Mouse (Mus musculus) neutrophil, adult 5-6 weeks (primary cell): ENCODE measurements around the gene Kcnb1. TPM values are rescaled to one million over a fixed set of nuclear protein-coding genes. Genes with fewer than 3 reads are reported as not detected.
A peak's percentile ranks its signal among the peaks of the same experiment; 100 is the strongest.

Experiments
- ATAC-seq: fragments of 151-379, 151-347 bp; 2 replicates; pipeline ENCODE4 v1.8.0; 2017; ENCODE audit warnings: mild to moderate bottlenecking, moderate TSS enrichment; ENCODE audit not compliant: insufficient number of reproducible peaks, poor library complexity, low FRiP score, severe bottlenecking; ENCODE audit errors: extremely low read depth
- total RNA-seq: library from RNA; stranded (forward); fragments of 200-1000 nt; gene quantifications from 2 replicates; pipeline ENCODE4 v1.2.3, GENCODE M21; 2017

The Kcnb1 gene
- total RNA-seq, 1 experiment from 2014 or later = 6.4 TPM

DNA sequence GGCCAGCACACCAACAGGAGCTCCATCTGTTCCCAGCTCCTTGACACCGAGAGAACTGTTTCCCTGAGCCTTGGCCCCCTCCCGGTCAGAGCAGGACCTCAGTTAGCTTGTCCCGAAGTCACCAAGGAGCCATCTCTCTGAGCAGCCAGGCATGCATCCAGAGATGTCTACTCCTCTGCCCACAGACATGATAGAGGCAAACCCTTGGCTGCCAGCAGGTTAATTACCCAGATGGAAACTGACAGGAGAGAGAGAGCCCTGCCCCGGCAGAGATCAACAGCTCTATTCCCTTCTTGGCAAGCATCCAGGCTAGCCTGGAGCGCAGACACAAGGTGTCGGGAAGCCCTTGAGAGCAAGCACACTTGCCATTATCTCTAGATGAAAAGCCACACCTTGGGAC, 119.6 kb downstream of the Kcnb1 start:
- no peak for ATAC-seq

DNA sequence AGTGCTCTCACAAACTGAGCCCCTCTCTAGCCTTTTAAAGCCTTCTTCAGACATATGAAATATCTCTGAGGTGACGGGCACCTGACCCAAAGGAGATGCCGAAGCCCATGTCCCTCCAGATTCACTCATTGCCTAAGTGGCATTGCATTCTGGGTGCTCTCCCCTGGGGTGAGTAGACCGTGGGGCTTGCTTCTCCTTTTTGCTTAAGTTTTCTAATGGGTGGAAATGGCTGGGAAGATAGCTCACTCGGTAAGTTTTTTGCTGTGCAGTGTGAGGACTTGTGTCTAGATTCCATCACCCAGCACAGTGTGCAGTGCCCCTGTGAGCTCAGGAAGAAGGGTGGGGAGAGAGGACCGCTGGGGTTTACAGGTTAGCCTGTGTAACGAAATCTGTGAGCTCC, 122.4 kb downstream of the Kcnb1 start:
- ATAC-seq = 0 out of 2 replicates have a peak, but pooled peaks have one; percentile 13

DNA sequence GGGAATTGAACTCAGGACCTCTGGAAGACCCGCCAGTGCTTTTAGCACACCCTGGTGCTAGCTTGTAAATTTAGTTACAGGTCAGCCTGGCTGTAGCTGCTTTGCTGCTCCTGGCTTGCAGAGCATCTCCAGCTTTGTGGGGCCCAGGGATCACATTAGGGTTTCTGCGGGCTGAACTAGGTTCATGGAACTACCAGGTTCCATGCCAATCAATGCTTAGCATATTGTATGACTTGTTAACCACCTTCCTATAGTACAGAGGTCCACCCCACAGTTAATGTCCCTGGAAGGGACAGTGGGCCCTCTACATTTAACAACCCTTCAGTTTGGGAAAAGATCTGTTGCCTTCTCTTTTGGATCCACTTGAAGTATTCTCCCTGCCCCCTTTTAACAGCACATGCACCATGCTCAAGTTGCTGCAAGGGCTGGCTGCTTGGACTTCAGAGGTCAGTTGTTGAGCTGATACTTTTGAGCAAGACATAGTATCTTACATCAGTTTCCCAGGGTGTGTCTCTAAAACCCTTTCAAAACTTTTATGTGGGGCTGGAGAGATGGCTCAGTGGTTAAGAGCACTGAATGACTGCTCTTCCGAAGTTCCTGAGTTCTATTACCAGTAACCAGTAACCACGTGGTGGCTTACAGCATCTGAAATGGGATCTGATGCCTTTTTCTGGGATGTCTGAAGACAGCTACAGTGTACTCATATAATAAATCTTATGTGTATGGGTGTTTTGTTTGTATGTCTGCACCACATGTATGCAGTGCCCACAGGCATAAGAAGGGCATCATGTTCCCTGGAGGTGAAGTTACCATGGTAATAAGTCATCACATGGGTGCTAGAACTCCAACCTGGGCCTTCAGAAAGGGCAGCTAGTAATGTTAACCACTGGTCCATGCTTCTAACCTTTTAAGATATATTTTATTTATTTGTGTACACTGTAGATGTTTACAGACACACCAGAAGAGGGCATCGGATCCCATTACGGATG, 123.1 kb downstream of the Kcnb1 start:
- no peak for ATAC-seq

DNA sequence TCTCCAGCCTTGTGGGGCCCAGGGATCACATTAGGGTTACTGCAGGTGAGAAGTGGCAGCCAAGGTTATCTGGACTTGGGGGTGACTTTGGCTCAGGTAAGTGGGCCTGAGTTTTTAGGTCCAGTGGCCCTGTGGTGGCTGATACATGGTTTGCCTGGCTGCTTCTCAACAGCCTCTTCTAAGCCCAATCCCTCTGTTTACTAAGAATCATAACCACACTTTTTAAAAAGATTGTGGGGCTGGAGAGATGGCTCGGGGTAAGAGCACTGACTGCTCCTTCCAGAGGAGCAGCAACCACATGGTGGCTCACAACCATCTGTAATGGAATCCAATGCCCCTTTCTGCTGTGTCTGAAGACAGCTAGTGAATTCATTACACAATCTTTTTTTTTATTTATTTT, 123.9 kb downstream of the Kcnb1 start:
- ATAC-seq = no peak

DNA sequence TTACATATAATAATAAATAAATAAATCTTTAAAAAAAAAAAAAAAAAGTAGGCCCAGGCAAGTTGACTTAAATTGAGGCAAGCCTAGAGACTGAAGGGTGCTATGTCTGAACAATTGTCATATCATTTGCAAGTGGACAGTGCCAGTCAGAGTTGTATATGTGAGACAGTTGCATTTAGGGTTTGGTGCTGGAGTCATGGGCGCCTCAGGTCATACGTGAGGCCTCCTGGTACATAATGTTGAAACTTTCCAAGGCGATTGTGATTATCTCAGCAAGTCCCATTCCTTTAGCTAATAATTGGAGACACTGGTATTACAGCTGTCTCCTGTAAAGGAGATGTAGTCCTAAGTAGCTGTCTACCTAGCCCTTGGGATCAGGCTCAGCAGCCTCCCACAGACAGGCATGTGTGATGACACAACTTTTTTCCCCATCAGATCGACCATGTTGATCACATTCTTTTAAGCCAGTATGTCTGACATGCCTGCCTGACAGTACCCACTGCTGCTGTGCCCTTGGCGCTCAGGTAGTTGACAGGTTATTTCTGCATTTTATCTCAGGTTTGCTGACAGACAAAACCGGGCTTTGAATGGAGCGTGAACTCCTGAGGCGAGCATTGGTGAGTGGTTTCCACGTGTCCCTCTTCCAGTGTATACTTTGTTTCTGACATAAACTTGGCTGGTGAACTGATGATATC, 125.2 kb downstream of the Kcnb1 start:
- no peak for ATAC-seq

DNA sequence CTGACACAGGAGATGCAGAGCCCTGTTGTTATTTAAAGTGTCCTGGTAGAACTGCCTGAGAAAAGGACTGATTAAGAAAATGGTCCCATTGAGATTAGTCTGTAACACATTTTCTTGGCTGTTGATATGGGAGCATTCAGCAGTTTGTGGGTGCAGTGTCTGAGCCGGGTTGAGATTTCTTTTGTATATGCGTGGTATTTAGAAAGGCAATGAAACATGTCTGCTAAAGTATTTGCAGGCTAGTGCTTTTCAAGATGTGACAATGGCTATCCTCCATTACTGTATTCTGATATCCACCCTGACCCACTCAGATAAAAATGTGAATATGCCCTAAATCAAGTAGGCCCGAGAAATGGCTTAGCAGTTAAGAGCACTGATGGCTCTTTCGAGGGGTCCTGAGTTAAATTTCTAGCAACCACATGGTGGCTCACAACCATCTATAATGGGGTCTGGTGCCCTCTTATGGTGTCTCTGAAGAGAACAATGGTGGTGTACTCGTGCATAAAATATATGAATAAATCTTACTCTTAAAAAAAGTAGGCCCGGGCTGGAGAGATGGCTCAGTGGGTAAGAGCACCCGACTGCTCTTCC, 126.0 kb downstream of the Kcnb1 start:
- no peak for ATAC-seq

DNA sequence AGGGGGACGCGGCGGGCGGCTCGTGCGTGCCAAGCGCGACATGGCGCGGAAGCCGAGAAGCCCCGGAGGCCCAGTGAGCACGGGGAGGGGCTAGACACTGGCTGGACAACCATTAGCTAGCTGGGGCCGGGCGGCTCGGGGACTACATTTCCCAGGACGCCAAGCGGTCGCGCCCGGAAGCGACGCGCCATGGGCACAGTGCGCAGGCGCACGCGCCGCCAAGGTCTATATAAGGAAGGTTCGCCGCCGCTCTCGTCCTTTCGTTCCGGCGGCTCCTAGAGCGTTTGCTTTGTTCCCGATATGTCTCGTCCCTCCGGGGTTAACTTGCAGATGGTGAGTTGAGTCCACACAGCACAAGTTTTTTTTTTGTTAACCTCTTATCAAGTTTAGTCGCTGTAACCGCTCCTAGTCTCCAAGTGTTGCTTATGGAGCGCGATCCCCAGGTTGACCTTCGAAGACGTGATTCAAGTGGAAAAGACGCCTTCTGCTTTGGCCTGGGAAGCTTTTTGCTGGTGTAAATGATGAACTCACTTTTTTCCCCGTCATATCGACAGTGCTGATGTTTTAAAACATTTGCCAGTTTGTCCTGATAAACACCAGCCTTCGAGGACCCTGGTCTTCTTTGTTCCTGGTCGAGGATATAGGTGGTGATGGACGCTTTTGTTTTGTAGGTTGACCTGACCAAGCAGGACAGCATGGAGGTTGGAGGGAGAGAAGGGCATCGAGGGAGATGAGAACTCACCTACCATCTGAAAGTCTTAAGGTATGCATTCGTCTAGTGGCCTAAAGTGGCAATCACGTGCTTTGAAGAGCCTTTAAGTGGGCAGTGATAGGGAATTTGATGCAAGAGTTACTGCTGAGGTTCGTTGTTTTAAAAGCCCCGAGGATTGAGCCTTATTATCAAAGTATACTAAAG, 126.7 kb downstream of the Kcnb1 start, which contains the start of gene Znfx1:
Gene Znfx1, minus strand, starts transcription at position 51 of the 916 bp plus-strand sequence.
- ATAC-seq = peak; percentile 86

DNA sequence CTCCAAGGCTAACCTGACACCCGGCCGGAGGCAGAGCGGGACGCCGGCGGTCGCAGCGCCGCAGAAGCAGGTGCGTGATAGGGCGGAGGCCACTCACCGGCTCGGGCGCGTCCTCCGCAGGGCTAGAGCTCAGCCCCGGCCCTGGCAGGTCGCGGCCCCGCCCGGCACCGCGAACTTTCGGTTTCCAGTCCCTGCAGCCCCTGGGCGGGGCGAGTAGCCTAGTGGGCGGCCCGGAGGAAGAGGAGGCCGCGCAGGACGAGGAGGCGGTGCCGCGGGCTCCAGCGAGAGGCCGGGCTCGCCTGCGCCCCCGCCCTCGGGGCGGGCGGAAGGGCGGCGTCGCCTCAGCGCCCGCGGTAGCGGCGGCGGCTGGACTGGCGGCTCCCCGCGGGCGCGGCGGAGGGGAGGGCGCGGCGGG, 127.5 kb downstream of the Kcnb1 start:
- ATAC-seq = peak; percentile 87

DNA sequence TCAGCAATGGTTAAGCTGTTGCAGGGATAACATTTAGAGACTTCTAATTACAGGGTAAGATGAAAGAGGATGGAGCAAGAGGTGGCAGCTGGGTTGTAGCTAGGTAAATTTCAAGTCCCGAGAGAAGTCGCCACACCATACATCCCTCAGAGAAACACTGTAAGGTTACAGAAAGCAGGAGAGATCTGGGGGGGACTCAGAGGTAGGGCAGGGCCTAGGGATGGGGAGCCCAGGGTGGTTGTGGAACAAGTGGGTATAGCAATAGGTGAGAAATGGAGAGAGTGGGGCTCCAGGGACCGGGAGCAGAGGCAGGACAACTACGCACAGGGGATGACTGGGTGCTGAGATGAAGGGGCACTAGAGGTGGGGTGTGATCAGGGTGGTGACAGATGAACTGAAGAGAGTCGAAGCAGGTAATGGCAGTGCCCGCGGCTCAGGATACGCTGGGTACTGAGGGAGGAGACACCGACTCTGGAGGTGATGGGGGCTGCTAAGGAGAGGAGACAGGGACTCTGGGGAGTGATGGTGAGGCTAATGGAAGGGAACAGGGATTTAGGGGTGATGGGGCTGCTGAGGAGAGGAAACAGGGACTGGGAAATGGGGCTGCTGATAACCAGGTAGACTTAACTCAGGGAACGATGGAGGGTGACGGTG, 128.4 kb downstream of the Kcnb1 start:
- no peak for ATAC-seq

DNA sequence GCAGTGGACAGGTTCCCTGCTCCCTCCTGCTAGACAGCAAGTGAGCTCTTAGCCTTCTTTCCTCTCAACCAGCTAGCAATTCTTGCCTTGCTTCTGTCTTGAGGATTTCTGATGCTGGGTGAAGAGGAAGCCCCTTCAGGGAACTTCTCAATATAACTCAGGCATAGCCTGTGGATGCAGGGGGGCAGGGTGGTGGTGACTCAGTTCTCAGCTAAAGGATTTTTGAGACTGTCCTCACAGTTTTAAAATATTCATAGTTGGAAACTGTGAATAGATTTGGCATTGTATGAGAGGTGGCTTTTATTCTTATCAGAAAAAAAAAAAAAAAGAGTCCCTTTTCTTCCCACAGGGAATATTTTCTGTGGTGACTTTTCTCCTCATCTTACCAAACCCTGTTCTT, 129.2 kb downstream of the Kcnb1 start:
- ATAC-seq = no peak

DNA sequence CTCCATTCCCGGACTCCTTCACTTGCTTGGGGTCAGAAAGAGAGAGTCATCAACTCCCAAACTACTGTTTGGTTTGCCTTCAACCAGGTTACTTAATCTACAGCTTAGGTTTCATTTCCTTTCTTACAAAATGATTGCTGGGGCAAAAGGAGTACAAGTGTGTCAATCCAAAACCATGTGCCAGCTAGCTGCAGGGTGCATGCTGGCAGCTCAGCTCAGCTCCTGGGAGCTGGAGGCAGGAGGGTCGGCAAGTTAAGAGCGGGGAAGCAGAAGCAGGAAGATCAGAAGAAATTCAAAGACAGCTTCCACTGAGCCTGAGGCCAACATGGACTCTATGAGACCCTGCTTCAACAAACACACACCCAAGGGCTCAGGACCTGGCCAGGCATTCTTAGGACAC, 129.6 kb downstream of the Kcnb1 start:
- no peak for ATAC-seq

DNA sequence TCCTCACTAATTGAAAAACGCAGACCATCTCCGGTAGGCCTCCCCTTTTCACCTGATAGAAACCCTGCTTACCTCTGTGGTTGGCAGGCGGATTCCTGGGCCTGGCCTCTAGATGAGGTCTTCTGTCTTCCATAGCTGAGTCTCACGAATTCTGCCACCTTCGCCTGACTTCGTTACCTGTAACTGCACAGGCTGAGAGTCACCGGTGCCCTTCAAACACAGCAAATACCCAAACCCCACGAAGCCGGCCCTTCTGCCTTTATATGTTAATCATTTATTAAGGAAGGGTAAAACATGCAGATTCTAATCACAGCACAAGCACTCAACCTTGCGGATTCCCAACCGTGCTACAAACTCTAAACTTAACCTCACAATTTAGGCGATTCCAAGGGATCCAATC, 130.0 kb downstream of the Kcnb1 start:
- ATAC-seq = no peak

DNA sequence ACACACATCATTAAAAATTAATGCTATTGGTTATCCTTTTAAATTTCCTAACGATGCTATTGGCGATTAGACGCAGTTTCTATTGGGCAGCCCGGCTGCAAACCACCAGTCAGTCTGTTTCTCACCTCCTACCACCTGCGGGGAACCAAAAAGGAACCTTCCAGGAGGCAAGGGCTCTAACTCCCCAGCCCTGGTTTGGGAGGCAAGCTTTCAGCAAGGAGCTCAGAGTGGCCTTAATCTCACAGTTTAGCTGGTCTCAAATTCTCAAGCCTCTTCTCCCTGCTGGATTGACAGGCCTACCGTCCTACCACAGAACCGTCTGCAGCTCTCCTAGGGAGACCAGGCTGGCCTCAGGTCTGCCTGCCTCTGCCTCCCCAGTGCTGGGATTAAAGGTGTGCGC, 130.4 kb downstream of the Kcnb1 start:
- no peak for ATAC-seq

DNA sequence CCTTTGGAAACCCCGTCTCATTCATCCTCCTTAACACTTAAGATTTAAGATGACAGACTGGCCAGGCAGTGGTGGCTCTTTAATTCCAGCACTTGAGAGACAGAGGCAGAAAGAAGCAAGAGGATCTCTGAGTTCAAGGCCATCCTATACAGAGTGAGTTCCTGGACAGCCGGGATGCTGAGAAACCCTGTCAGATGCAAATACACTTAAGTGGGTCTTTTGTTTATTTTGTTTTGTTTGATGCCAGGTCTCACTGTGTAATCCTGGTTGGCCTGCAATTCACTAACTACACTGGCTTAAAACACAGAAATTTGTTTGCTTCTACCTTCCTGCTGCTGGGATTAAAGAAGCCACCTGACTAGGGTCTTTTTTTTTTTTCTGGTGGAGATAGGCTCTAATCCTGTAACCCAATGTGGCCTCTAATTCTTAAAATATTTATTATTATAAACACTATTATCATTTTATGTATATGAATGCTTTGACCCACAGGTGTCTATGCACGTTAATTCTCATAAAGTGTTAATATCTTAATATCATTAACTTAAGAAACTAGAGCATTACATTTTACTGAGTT, 131.1 kb downstream of the Kcnb1 start:
- ATAC-seq = no peak

DNA sequence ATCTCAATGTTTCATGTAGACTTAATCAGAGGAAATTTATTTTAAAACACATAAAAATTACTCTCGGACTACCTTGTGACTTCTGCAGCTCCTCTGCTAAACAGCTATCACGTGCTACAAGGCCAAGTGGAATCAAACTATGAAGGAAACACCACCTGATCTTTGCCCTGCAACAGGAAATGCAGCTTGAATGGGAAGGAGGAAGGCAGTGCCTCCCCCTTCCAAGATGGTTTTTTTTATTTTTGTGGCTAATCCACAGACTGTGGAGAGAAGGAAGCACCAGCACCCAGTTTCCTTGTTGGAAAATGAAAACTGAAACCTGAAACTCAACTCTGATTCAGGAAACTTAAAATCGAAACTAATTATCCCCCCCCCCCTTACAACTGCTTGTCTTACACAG, 131.8 kb downstream of the Kcnb1 start:
- ATAC-seq = no peak

DNA sequence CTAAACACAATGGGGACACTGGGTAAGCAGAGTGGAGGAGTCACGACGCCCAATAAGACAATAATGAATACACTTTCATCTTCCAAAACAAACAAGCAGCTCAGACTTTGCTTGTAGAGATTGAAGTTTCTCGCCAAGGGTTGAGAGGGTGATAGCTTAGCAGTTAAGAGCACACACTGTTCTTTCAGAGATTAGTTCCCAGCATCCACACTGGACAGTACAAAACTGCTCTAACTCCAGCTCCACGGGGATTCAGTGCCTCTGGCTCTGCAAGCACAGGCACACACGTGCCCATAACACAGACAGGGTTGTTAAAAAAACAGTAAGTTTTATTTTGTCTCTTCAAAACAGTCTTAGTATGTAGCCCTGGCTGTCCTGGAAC, 133.0 kb downstream of the Kcnb1 start:
- ATAC-seq = no peak

DNA sequence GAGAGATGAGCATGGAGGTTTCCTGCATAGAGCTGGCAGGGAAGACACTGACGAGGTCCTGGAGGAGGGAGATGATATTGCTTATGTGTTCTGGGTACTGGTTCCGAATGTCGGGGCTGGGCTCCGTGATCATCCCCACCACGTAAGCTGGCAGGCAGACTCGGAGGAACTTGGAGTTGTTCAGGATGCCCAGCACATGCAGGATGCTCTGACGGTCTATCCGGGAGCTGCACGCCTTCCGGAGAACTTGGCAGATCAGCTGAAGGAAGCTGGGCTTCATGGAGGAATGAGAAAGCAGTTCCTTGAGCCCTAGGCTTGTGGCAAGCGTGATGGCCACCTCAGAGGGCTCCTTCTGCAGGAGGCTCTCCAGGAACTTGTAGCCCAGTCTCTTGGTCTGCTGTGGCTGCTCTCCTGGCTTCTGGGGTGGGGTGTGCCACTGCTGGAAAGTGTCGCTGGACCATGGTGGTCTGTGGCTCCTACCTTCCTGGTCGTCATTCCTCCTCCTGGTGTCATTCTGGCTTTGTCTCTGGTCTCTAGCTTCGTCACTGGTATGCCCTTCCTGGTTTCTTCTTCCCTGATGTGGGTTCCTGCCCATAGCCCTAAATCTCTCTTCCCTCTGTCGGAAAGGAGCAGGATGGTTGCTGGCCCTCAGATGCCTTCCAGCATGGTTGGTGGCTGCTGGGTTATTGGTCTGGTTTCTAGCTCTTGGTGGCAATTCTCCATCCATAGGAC, 133.6 kb downstream of the Kcnb1 start:
- ATAC-seq = no peak
